Mouse (Mus musculus): Measurements from ENCODE around the gene Itch.
"Not testable (repeated sequence)": the region's sequence is repeated elsewhere in the genome, so short reads cannot be mapped to it uniquely, and the experiment has no call there.

Itch gene

GRCm38 (mm10) chr2:155133011-155133976 lies at the start of gene Itch:
TSS of gene Itch (plus strand) at chr2:155133509.
- peak; percentile 88 for DNase-seq (ENCODE audit: extremely low read depth, insufficient read length, low spot score)

- no peak for DNase-seq (ENCODE audit: extremely low read depth, insufficient read length, low spot score)
Measured at GRCm38 (mm10) chr2:155084546-155084945, 48.8 kb upstream of the Itch start.

- no peak for DNase-seq (ENCODE audit: extremely low read depth, insufficient read length, low spot score)
Measured at GRCm38 (mm10) chr2:155086328-155086727, 47.0 kb upstream of the Itch start.

- DNase-seq (ENCODE audit: extremely low read depth, insufficient read length, low spot score), result no peak
Measured at GRCm38 (mm10) chr2:155088264-155088663, 45.0 kb upstream of the Itch start.

- DNase-seq (ENCODE audit: extremely low read depth, insufficient read length, low spot score), result no peak
Measured at GRCm38 (mm10) chr2:155090909-155091742, 42.2 kb upstream of the Itch start.

- no peak for DNase-seq (ENCODE audit: extremely low read depth, insufficient read length, low spot score)
Measured at GRCm38 (mm10) chr2:155091743-155092075, 41.6 kb upstream of the Itch start.

- no peak for DNase-seq (ENCODE audit: extremely low read depth, insufficient read length, low spot score)
Measured at GRCm38 (mm10) chr2:155093418-155093817, 39.9 kb upstream of the Itch start.

- DNase-seq (ENCODE audit: extremely low read depth, insufficient read length, low spot score), result no peak
Measured at GRCm38 (mm10) chr2:155098720-155099380, 34.5 kb upstream of the Itch start.

GRCm38 (mm10) chr2:155099421-155099820 lies 33.9 kb upstream of the Itch start:
- no peak for DNase-seq (ENCODE audit: extremely low read depth, insufficient read length, low spot score)

- no peak for DNase-seq (ENCODE audit: extremely low read depth, insufficient read length, low spot score)
Measured at GRCm38 (mm10) chr2:155099994-155100795, 33.1 kb upstream of the Itch start.

GRCm38 (mm10) chr2:155100796-155101259 lies 32.5 kb upstream of the Itch start:
- DNase-seq (ENCODE audit: extremely low read depth, insufficient read length, low spot score), result no peak

GRCm38 (mm10) chr2:155101761-155102181 lies 31.5 kb upstream of the Itch start:
- no peak for DNase-seq (ENCODE audit: extremely low read depth, insufficient read length, low spot score)

- no peak for DNase-seq (ENCODE audit: extremely low read depth, insufficient read length, low spot score)
Measured at GRCm38 (mm10) chr2:155103607-155104006, 29.7 kb upstream of the Itch start.

- not testable (repeated sequence) for DNase-seq (ENCODE audit: extremely low read depth, insufficient read length, low spot score)
Measured at GRCm38 (mm10) chr2:155107276-155107675, 26.0 kb upstream of the Itch start.

- no peak for DNase-seq (ENCODE audit: extremely low read depth, insufficient read length, low spot score)
Measured at GRCm38 (mm10) chr2:155115216-155115830, 18.0 kb upstream of the Itch start.

- peak; percentile 49 for DNase-seq (ENCODE audit: extremely low read depth, insufficient read length, low spot score)
Measured at GRCm38 (mm10) chr2:155133977-155134860, 910 bp downstream of the Itch start.

- DNase-seq (ENCODE audit: extremely low read depth, insufficient read length, low spot score), result no peak
Measured at GRCm38 (mm10) chr2:155135092-155135491, 1.8 kb downstream of the Itch start.

GRCm38 (mm10) chr2:155135534-155135933 lies 2.2 kb downstream of the Itch start:
- DNase-seq (ENCODE audit: extremely low read depth, insufficient read length, low spot score), result no peak

GRCm38 (mm10) chr2:155140986-155141385 lies 7.7 kb downstream of the Itch start:
- no peak for DNase-seq (ENCODE audit: extremely low read depth, insufficient read length, low spot score)
